Mouse (Mus musculus) liver, adult (tissue): Measurements from ENCODE around the gene Cphx1.
"Not testable (repeated sequence)": the region's sequence is repeated elsewhere in the genome, so short reads cannot be mapped to it uniquely, and the experiment has no call there.

Source experiments
- GATA4 ChIP-seq: IDR thresholded peaks from 2 replicates; pipeline ENCODE4 v1.6.1; 2014; ENCODE audit warnings: mild to moderate bottlenecking, low read length; ENCODE audit not compliant: insufficient replicate concordance

The Cphx1 gene

GRCm38 (mm10) chr14:25938004-25938403 is at the start of gene Cphx1:
Gene Cphx1, plus strand, starts transcription at chr14:25938304.
- not testable (repeated sequence) for TF ChIP-seq GATA4

GRCm38 (mm10) chr14:25903000-25903399 is 35.1 kb upstream of the Cphx1 start, which contains the start of gene Plac9a:
Gene Plac9a, minus strand, starts transcription at chr14:25903100.
- TF ChIP-seq GATA4: not testable (repeated sequence)

GRCm38 (mm10) chr14:25927562-25927881 is 10.6 kb upstream of the Cphx1 start, which contains the start of gene Tmem254a:
Gene Tmem254a, minus strand, starts transcription at chr14:25927672.
- not testable (repeated sequence) for TF ChIP-seq GATA4

DNA sequence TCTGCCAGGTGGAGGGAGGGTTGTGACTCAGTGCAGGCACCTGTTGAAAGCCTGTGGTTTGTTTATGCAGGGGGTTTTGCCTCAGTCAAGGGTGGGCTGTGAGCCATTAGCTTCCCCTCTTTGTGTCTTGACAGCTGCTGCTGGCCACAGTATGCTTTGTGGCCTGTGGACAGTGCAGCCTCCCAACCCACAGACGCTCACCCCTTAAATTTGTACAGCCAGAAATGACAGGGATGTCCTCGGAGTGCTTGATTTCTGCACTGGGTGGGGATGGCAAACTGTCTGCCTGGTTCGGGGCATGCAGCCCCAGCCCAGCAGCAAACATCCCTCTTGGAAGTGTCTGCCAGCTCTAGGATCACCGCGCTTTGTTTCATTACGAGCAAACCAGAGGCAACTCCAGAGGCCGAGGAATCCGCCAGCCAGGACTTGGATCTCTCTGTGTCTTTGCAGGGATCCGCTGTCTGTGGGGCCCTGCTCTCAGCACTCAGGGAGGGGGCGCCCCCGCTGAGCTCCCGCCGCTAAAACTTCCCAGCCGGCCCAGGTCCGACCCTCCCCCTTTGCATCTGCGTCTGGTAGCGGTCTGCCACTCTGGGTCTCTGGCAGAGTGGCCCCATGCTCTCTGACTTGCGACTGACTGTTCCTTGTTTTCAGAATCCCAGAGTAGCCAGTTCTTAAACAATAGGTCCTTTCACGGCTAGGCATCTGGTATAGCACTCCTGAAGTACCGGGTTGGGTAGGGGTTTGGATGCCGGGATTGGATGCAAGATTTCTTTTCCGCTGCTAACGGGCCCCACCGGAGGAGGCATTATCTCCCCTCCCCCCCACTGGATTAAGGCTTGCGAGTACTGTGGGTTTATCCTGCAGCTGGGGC is 40.5 kb downstream of the Cphx1 start, which contains the start of gene Duxbl1:
Gene Duxbl1, plus strand, starts transcription at position 207 of the 871 bp plus-strand sequence.
- not testable (repeated sequence) for TF ChIP-seq GATA4
